In the genomic region with DNA sequence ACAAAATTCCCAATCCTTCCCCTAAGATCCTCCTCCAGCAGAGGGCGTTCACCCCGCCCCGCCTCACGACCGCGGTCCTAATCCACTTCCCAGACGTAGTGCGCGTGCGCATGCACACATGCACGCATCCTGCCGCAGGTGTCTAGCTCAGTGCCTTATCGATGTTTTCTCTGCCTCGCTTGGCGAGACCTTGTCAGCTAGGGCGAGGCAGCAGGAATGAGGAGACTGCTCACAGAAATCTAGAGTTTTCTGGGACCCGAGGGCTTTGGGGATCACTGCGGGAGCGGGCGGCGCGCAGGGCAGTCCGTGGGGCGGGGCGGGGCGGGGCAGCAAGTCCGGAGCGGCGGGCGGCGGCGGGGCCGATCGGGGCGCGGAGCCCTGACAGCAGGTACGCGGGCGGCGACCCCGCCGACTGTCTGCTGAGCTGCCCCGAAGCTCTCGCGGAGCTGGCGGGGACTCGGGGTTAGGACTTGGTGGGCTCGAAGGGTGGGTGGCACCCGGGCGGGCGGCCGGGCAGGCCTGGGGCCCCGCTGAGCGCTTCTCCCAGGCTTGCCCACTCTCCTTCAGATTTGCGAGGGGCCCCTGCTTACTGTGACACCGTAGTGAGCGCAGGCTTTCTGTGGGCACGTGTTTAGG, we compare ENCODE assay signal across 7 mouse cellular contexts. TPM values are rescaled to one million over a fixed set of nuclear protein-coding genes. Genes with fewer than 3 reads are reported as not detected.
A peak's percentile ranks its signal among the peaks of the same experiment; 100 is the strongest.
DNase-seq lines count a peak whose midpoint lies in the region; ATAC-seq lines count a peak whose summit lies in the region.

A gene (plus strand): TSS at position 314 of the 636 bp plus-strand sequence.

- peak within 1 kb of the TSS; percentile 77 for H3K4me2 ChIP-seq in intestine, embryonic 16.5 days (ENCODE audit: low read depth, low read length)
- peak within 1 kb of the TSS; percentile 88 for H3K4me2 ChIP-seq in midbrain, embryonic 11.5 days

- intact Hi-C loops in left cerebral cortex, postnatal 36 days (cut with DNase I) = loop anchor here (2.0 to 10.0 kb wide), 2 partner anchors 21 to 171 kb away; no protein-coding TSS in a partner anchor

- peaks cover 11% of the 10 kb centered on the region; the same call in 1 of the 2 replicates for H3K27me3 ChIP-seq in intestine, embryonic 16.5 days (replicated peaks; ENCODE audit: control insufficient read depth, insufficient read depth, low read length)
- H3K27me3 ChIP-seq in midbrain, embryonic 11.5 days (ENCODE audit: control insufficient read depth, insufficient read depth, low read length) = peaks cover 22% of the 10 kb centered on the region

- under 1% methylated on average over 58 of the region's 58 CpGs for WGBS in intestine, embryonic 16.5 days
- WGBS in midbrain, embryonic 11.5 days = under 1% methylated on average over 58 of the region's 58 CpGs

- H3K4me3 ChIP-seq in intestine, embryonic 16.5 days (ENCODE audit: low read length) = peak within 1 kb of the TSS; percentile 97
- H3K4me3 ChIP-seq in midbrain, embryonic 11.5 days (ENCODE audit: low read depth, low read length) = peak within 1 kb of the TSS; percentile 83

- no peaks in the 10 kb centered on the region for H3K9me3 ChIP-seq in intestine, embryonic 16.5 days (ENCODE audit: control insufficient read depth, low read length)
- H3K9me3 ChIP-seq in midbrain, embryonic 11.5 days (ENCODE audit: control insufficient read depth, low read length) = no peaks in the 10 kb centered on the region

- peaks cover 14% of the 10 kb centered on the region for H3K4me1 ChIP-seq in intestine, embryonic 16.5 days (ENCODE audit: control insufficient read depth, insufficient read depth, low read length)
- H3K4me1 ChIP-seq in midbrain, embryonic 11.5 days (ENCODE audit: control insufficient read depth, insufficient read depth, low read length) = peaks cover 20% of the 10 kb centered on the region

- no peaks in the 10 kb centered on the region for H3K36me3 ChIP-seq in intestine, embryonic 16.5 days (ENCODE audit: control insufficient read depth, insufficient read depth, low read length)
- no peaks in the 10 kb centered on the region for H3K36me3 ChIP-seq in midbrain, embryonic 11.5 days (ENCODE audit: control insufficient read depth, insufficient read depth, low read length)

- DNase-seq in adrenal gland, adult 2 months = peak; percentile 95
- peak; percentile 91 for DNase-seq in embryo, embryonic 11.5 days (ENCODE audit: low read depth, low spot score)
- DNase-seq in gastrocnemius, postnatal 4 days (ENCODE audit: low spot score in 2 of 2) = peak; percentile 92 to 97
- DNase-seq in left cerebral cortex, postnatal 36 days (ENCODE audit: low spot score in 2 of 2) = peak; percentile 93 to 94
- peak; percentile 99 for DNase-seq in midbrain, embryonic 11.5 days (ENCODE audit: low spot score, missing footprints)
- DNase-seq in skeletal muscle tissue, adult 2 months (ENCODE audit: low read depth, low spot score) = peak; percentile 95

- peak within 1 kb of the TSS; percentile 84 for H3K27ac ChIP-seq in intestine, embryonic 16.5 days (ENCODE audit: low read length)
- peak within 1 kb of the TSS; percentile 72 for H3K27ac ChIP-seq in midbrain, embryonic 11.5 days (ENCODE audit: low read depth, low read length)

- peak; percentile 84 for ATAC-seq in intestine, embryonic 16.5 days
- peak; percentile 88 for ATAC-seq in midbrain, embryonic 11.5 days (ENCODE audit: low FRiP score)

- H3K9ac ChIP-seq in intestine, embryonic 16.5 days (ENCODE audit: low read depth, low read length) = peak within 1 kb of the TSS; percentile 93
- peak within 1 kb of the TSS; percentile 84 for H3K9ac ChIP-seq in midbrain, embryonic 11.5 days (ENCODE audit: low read length)

RNA-seq across cellular contexts. Expression of the gene that starts here (rescaled TPM):
- 100 to 1,000 TPM; 135 to 138 TPM for total RNA-seq in adrenal gland, adult 2 months (2021)
- 210 and 211 TPM in 2 replicates for polyA plus RNA-seq in adrenal gland, adult 2 months (2012; rRNA removed)
- total RNA-seq in gastrocnemius, postnatal 4 days (2021) = 100 to 1,000 TPM; 140 to 149 TPM
- polyA plus RNA-seq in intestine, embryonic 16.5 days (2015; fragmentation: Nextera tagmentation; extraction: Ambion mirVana) = 73.5 and 84.5 TPM in 2 replicates
- 100 to 1,000 TPM; 373 to 386 TPM for total RNA-seq in left cerebral cortex, postnatal 36 days (2021)
- 80.2 and 81.7 TPM in 2 replicates for polyA plus RNA-seq in midbrain, embryonic 11.5 days (2014; fragmentation: Nextera tagmentation; extraction: Ambion mirVana)

Comparison
In these comparisons a context has a peak if more than half of its experiments do, and no peak if none do; other contexts are left out.
1. Peak in every context shown above with its lines: DNase-seq, ATAC-seq, H3K4me3 ChIP-seq and H3K27ac ChIP-seq.